Mouse (Mus musculus): ENCODE results near the gene Lrrk1. TPM values are rescaled to one million over a fixed set of nuclear protein-coding genes. Genes with fewer than 3 reads are reported as not detected.

Lrrk1 gene
- polyA plus RNA-seq, 1 experiment from 2014 or later, result 16.7 TPM

- Histone ChIP-seq H3K27me3 (ENCODE audit: insufficient read depth, low read length) (no peaks in the 10 kb centered on the region), H3K4me1 (ENCODE audit: insufficient read depth, low read length) (peaks cover 22% of the 10 kb centered on the region), H3K9ac (replicated peaks; ENCODE audit: low read length) (no peak overlapping the region), H3K36me3 (ENCODE audit: insufficient read depth, low read length) (no peaks in the 10 kb centered on the region), H3K27ac (ENCODE audit: low read length) (no peak overlapping the region), H3K9me3 (ENCODE audit: low read length) (0 out of 2 replicates have a peak, but pooled peaks cover 3% of the 10 kb centered on the region), H3K4me3 (ENCODE audit: low read length) (no peak overlapping the region), H3K4me2 (replicated peaks; ENCODE audit: low read depth, low read length) (no peak overlapping the region)
- no peak for ATAC-seq (ENCODE audit: low FRiP score, low TSS enrichment)
- 76% methylated on average over 7 of the region's 7 CpGs for WGBS
Measured at GRCm38 (mm10) chr7:66217011-66217410, 171.1 kb downstream of the Lrrk1 start.

- no peak for ATAC-seq (ENCODE audit: low FRiP score, low TSS enrichment)
- H3K4me1 ChIP-seq (ENCODE audit: insufficient read depth, low read length), result peaks cover 22% of the 10 kb centered on the region
- no peak overlapping the region for H3K4me2 ChIP-seq (replicated peaks; ENCODE audit: low read depth, low read length)
- no peak overlapping the region for H3K9ac ChIP-seq (replicated peaks; ENCODE audit: low read length)
- no peak overlapping the region for H3K4me3 ChIP-seq (ENCODE audit: low read length)
- H3K9me3 ChIP-seq (ENCODE audit: low read length), result 0 out of 2 replicates have a peak, but pooled peaks cover 3% of the 10 kb centered on the region
- no peaks in the 10 kb centered on the region for H3K36me3 ChIP-seq (ENCODE audit: insufficient read depth, low read length)
- WGBS, result 94% methylated on average over 1 of the region's 1 CpGs
- no peaks in the 10 kb centered on the region for H3K27me3 ChIP-seq (ENCODE audit: insufficient read depth, low read length)
- H3K27ac ChIP-seq (ENCODE audit: low read length), result no peak overlapping the region
Measured at GRCm38 (mm10) chr7:66215911-66216310, 172.2 kb downstream of the Lrrk1 start.

- no peak for ATAC-seq (ENCODE audit: low FRiP score, low TSS enrichment)
- WGBS, result 27% methylated on average over 6 of the region's 6 CpGs
- H3K4me1 ChIP-seq (ENCODE audit: insufficient read depth, low read length), result peaks cover 22% of the 10 kb centered on the region
- no peaks in the 10 kb centered on the region for H3K36me3 ChIP-seq (ENCODE audit: insufficient read depth, low read length)
- no peak overlapping the region for H3K4me3 ChIP-seq (ENCODE audit: low read length)
- H3K27ac ChIP-seq (ENCODE audit: low read length), result no peak overlapping the region
- H3K9ac ChIP-seq (replicated peaks; ENCODE audit: low read length), result no peak overlapping the region
- no peaks in the 10 kb centered on the region for H3K27me3 ChIP-seq (ENCODE audit: insufficient read depth, low read length)
- no peak overlapping the region for H3K4me2 ChIP-seq (replicated peaks; ENCODE audit: low read depth, low read length)
- H3K9me3 ChIP-seq (ENCODE audit: low read length), result 0 out of 2 replicates have a peak, but pooled peaks cover 3% of the 10 kb centered on the region
Measured at GRCm38 (mm10) chr7:66214477-66214876, 173.7 kb downstream of the Lrrk1 start.

DNA sequence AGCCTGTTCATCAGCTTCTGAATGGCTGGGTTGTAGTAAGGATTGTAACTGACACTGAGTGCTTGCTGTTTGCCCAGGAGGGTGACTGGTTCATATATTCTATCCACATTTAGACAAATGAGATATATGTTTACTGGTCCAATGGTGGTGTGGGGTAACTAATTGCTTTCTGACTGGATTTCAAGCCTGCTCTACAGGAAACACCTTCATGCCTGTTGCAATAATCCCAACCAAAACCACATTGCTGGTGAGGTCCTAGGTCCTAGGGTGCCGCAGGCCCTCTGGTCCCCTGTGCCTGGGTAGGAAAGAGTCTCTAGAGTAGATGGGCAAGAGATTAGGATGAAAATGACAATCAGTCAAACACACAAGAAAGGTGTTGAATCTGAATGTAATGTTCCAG, 175.3 kb downstream of the Lrrk1 start:
- H3K27me3 ChIP-seq (ENCODE audit: insufficient read depth, low read length), result no peaks in the 10 kb centered on the region
- H3K27ac ChIP-seq (ENCODE audit: low read length), result no peak overlapping the region
- no peak overlapping the region for H3K4me3 ChIP-seq (ENCODE audit: low read length)
- ATAC-seq (ENCODE audit: low FRiP score, low TSS enrichment), result no peak
- peaks cover 10% of the 10 kb centered on the region for H3K4me1 ChIP-seq (ENCODE audit: insufficient read depth, low read length)
- no peak overlapping the region for H3K9ac ChIP-seq (replicated peaks; ENCODE audit: low read length)
- H3K9me3 ChIP-seq (ENCODE audit: low read length), result 0 out of 2 replicates have a peak, but pooled peaks cover 3% of the 10 kb centered on the region
- H3K36me3 ChIP-seq (ENCODE audit: insufficient read depth, low read length), result no peaks in the 10 kb centered on the region
- WGBS, result 96% methylated on average over 1 of the region's 1 CpGs
- no peak overlapping the region for H3K4me2 ChIP-seq (replicated peaks; ENCODE audit: low read depth, low read length)

DNA sequence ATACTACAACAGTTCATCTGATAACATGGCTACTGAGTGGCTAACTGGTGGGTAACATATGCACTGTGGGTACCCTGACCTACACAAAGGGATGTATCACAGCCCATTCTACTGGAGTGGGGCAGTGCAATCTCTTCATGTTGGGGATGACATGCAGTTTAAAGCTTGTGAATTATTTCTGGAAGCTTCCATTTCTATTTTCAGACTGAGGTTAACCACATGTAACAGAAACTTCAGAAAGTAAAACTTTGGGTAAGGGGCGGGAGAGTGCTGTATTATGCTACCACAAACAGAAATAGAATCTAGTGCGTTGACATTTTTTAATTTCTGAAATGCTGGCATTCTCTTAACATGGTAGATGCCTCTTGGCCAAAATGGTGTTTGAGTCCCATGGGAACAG, 178.2 kb downstream of the Lrrk1 start:
- Histone ChIP-seq H3K9me3 (ENCODE audit: low read length) (peaks cover 9% of the 10 kb centered on the region; the same call in 1 of the 2 replicates), H3K36me3 (ENCODE audit: insufficient read depth, low read length) (no peaks in the 10 kb centered on the region), H3K27me3 (ENCODE audit: insufficient read depth, low read length) (no peaks in the 10 kb centered on the region), H3K27ac (ENCODE audit: low read length) (no peak overlapping the region), H3K4me3 (ENCODE audit: low read length) (no peak overlapping the region), H3K9ac (replicated peaks; ENCODE audit: low read length) (no peak overlapping the region), H3K4me2 (replicated peaks; ENCODE audit: low read depth, low read length) (no peak overlapping the region), H3K4me1 (ENCODE audit: insufficient read depth, low read length) (no peaks in the 10 kb centered on the region)
- ATAC-seq (ENCODE audit: low FRiP score, low TSS enrichment), result no peak
- WGBS, result 84% methylated on average over 2 of the region's 2 CpGs

- H3K27ac ChIP-seq (ENCODE audit: low read length), result no peak overlapping the region
- no peaks in the 10 kb centered on the region for H3K27me3 ChIP-seq (ENCODE audit: insufficient read depth, low read length)
- no peaks in the 10 kb centered on the region for H3K9me3 ChIP-seq (ENCODE audit: low read length)
- peaks cover 15% of the 10 kb centered on the region; the same call in 1 of the 2 replicates for H3K4me1 ChIP-seq (ENCODE audit: insufficient read depth, low read length)
- 90% methylated on average over 2 of the region's 2 CpGs for WGBS
- H3K9ac ChIP-seq (replicated peaks; ENCODE audit: low read length), result no peak overlapping the region
- no peak overlapping the region for H3K4me3 ChIP-seq (ENCODE audit: low read length)
- H3K4me2 ChIP-seq (replicated peaks; ENCODE audit: low read depth, low read length), result no peak overlapping the region
- no peaks in the 10 kb centered on the region for H3K36me3 ChIP-seq (ENCODE audit: insufficient read depth, low read length)
- ATAC-seq (ENCODE audit: low FRiP score, low TSS enrichment), result no peak
Measured at GRCm38 (mm10) chr7:66201657-66202056, 186.5 kb downstream of the Lrrk1 start.

- H3K4me3 ChIP-seq (ENCODE audit: low read length), result no peak overlapping the region
- 11% methylated on average over 8 of the region's 8 CpGs for WGBS
- no peak overlapping the region for H3K9ac ChIP-seq (replicated peaks; ENCODE audit: low read length)
- H3K9me3 ChIP-seq (ENCODE audit: low read length), result no peaks in the 10 kb centered on the region
- peak; percentile 72; the same call in 1 of the 2 replicates for ATAC-seq (ENCODE audit: low FRiP score, low TSS enrichment)
- no peaks in the 10 kb centered on the region for H3K36me3 ChIP-seq (ENCODE audit: insufficient read depth, low read length)
- H3K4me2 ChIP-seq (replicated peaks; ENCODE audit: low read depth, low read length), result no peak overlapping the region
- H3K27me3 ChIP-seq (ENCODE audit: insufficient read depth, low read length), result no peaks in the 10 kb centered on the region
- peaks cover 15% of the 10 kb centered on the region; the same call in 1 of the 2 replicates for H3K4me1 ChIP-seq (ENCODE audit: insufficient read depth, low read length)
- peak overlapping the region; percentile 23 for H3K27ac ChIP-seq (ENCODE audit: low read length)
Measured at GRCm38 (mm10) chr7:66200791-66201450, 187.2 kb downstream of the Lrrk1 start.

- 77% methylated on average over 3 of the region's 3 CpGs for WGBS
- peaks cover 15% of the 10 kb centered on the region; the same call in 1 of the 2 replicates for H3K4me1 ChIP-seq (ENCODE audit: insufficient read depth, low read length)
- no peaks in the 10 kb centered on the region for H3K27me3 ChIP-seq (ENCODE audit: insufficient read depth, low read length)
- H3K9ac ChIP-seq (replicated peaks; ENCODE audit: low read length), result no peak overlapping the region
- no peaks in the 10 kb centered on the region for H3K9me3 ChIP-seq (ENCODE audit: low read length)
- H3K27ac ChIP-seq (ENCODE audit: low read length), result peak overlapping the region; percentile 21; the same call in 1 of the 2 replicates
- H3K36me3 ChIP-seq (ENCODE audit: insufficient read depth, low read length), result no peaks in the 10 kb centered on the region
- no peak for ATAC-seq (ENCODE audit: low FRiP score, low TSS enrichment)
- no peak overlapping the region for H3K4me3 ChIP-seq (ENCODE audit: low read length)
- H3K4me2 ChIP-seq (replicated peaks; ENCODE audit: low read depth, low read length), result no peak overlapping the region
Measured at GRCm38 (mm10) chr7:66200383-66200782, 187.8 kb downstream of the Lrrk1 start.

DNA sequence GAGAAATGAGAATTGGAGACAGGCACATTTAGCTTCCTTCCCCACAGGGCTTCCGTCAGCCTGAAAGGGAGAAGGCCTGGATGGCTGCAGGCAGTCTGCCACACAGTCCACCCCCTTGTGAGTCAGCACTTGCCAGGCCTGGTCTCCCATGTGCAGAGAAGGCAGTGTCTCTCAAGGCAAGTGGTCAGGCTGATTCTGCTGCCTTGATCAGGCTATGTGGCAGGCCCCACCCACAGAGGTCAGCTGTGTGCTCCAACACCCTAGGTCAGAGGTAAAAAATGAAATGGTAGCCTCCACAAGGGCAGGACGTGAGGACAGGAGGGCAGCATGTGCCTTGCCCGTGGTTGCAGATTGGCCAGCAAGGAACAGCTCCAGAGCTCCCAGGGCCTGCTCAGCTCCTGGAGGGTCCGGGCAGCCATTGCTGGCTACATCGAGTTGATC, 188.7 kb downstream of the Lrrk1 start:
- Histone ChIP-seq H3K4me3 (ENCODE audit: low read length) (no peak overlapping the region), H3K9ac (replicated peaks; ENCODE audit: low read length) (no peak overlapping the region), H3K9me3 (ENCODE audit: low read length) (no peaks in the 10 kb centered on the region), H3K27ac (ENCODE audit: low read length) (0 out of 2 replicates have a peak overlapping the region, but pooled peaks have one; percentile 10), H3K4me1 (ENCODE audit: insufficient read depth, low read length) (peaks cover 15% of the 10 kb centered on the region; the same call in 1 of the 2 replicates), H3K27me3 (ENCODE audit: insufficient read depth, low read length) (no peaks in the 10 kb centered on the region), H3K4me2 (replicated peaks; ENCODE audit: low read depth, low read length) (no peak overlapping the region), H3K36me3 (ENCODE audit: insufficient read depth, low read length) (no peaks in the 10 kb centered on the region)
- 74% methylated on average over 5 of the region's 5 CpGs for WGBS
- ATAC-seq (ENCODE audit: low FRiP score, low TSS enrichment), result no peak

GRCm38 (mm10) chr7:66198416-66198815, 189.7 kb downstream of the Lrrk1 start:
- Histone ChIP-seq H3K4me3 (ENCODE audit: low read length) (no peak overlapping the region), H3K4me1 (ENCODE audit: insufficient read depth, low read length) (peaks cover 15% of the 10 kb centered on the region; the same call in 1 of the 2 replicates), H3K36me3 (ENCODE audit: insufficient read depth, low read length) (no peaks in the 10 kb centered on the region), H3K27ac (ENCODE audit: low read length) (no peak overlapping the region), H3K9ac (replicated peaks; ENCODE audit: low read length) (no peak overlapping the region), H3K27me3 (ENCODE audit: insufficient read depth, low read length) (no peaks in the 10 kb centered on the region), H3K4me2 (replicated peaks; ENCODE audit: low read depth, low read length) (no peak overlapping the region), H3K9me3 (ENCODE audit: low read length) (no peaks in the 10 kb centered on the region)
- no peak for ATAC-seq (ENCODE audit: low FRiP score, low TSS enrichment)
- WGBS, result 68% methylated on average over 10 of the region's 10 CpGs
